Mouse (Mus musculus) embryonic facial prominence, embryonic 14.5 days (tissue): ENCODE results near the gene Isca1. TPM values are rescaled to one million over a fixed set of nuclear protein-coding genes. Genes with fewer than 3 reads are reported as not detected.

Experiments
- polyA plus RNA-seq: library from polyadenylated mRNA; unstranded; fragments of >200 nt; fragmentation: Nextera tagmentation; extraction: Ambion mirVana; gene quantifications from 2 replicates; pipeline ENCODE4 v1.2.1, GENCODE M21; 2014

Isca1 gene
- polyA plus RNA-seq, 1 experiment from 2014 or later: 147 TPM

Other genes with a start within 250 kb of the Isca1 start
- gene Agtpbp1, start 184.6 kb downstream of the Isca1 start, polyA plus RNA-seq: 24.0 and 25.2 TPM in 2 replicates
- 71.0 and 80.8 TPM in 2 replicates for gene Naa35, start 184.6 kb downstream of the Isca1 start, polyA plus RNA-seq
- gene Golm1, start 94.0 kb downstream of the Isca1 start, polyA plus RNA-seq: 42.3 and 48.4 TPM in 2 replicates
- gene 4921517D22Rik, start 75.7 kb downstream of the Isca1 start, polyA plus RNA-seq: not detected in 2 replicates
- gene Spata31d1a, start 59.5 kb downstream of the Isca1 start, polyA plus RNA-seq: 0.22 TPM in 1 of 2 replicates, not detected in the other
- 0.04 and 0.06 TPM in 2 replicates for gene Spata31d1b, start 57.5 kb downstream of the Isca1 start, polyA plus RNA-seq
- not detected in 2 replicates for gene Spata31d1d, start 38.1 kb downstream of the Isca1 start, polyA plus RNA-seq
- not detected in 2 replicates for gene 1700014D04Rik, start 23.1 kb downstream of the Isca1 start, polyA plus RNA-seq
- gene Gm49354, start 12.4 kb upstream of the Isca1 start, polyA plus RNA-seq: not detected in 2 replicates
- 41.6 and 43.5 TPM in 2 replicates for gene Tut7, start 53.3 kb upstream of the Isca1 start, polyA plus RNA-seq